Mouse (Mus musculus) spleen, postnatal 36 days (tissue): ENCODE measurements around the gene Zbtb41.

Experiments used
- DNase-seq, 2 experiments: peaks; one replicate each; pipeline ENCODE4 v3.0.0; 2022; ENCODE audit warnings: low spot score in 2 of 2, mixed read lengths in 1 of 2

The Zbtb41 gene

DNA sequence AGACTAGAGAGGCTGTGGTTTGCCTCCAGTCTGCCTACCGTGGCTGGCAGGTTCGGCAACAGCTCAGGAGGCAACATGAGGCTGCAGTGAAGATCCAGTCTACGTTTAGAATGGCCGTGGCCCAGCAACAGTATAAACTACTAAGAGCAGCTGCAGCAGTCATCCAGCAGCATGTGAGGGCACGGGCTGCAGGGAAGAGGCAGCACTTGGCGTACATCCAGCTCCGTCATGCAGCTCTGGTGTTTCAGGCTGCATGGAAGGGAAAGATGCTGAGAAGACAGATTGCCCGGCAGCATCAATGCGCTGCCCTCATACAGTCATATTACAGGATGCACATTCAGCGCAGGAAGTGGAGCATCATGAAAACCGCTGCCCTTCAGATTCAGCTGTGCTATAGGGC lies 56.8 kb downstream of the Zbtb41 start:
- no peak for DNase-seq

- DNase-seq = no peak
These were observed 58.2 kb downstream of the Zbtb41 start for GRCm38 (mm10) chr1:139480246-139480645.

DNA sequence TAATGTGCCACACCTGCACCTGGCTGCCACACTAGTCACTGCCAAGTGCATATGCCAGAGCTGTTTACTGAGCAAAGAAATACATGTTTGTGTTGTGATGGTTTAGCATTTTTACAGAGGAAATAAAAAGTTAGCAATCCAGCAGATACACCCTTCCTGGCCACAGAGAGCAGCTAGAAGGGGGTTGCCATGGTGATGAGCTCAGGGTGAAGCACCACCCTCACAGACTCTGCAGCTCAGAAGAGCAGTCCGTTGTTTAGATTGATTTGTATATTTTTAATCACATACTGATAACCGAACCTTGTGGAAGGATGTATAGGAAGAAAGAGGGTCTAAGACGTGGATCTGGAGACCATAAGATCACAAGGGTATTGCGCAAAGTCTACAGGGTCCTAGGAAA lies 59.1 kb downstream of the Zbtb41 start:
- DNase-seq = no peak

- DNase-seq = no peak
These were observed 72.5 kb downstream of the Zbtb41 start for GRCm38 (mm10) chr1:139494630-139495029.

GRCm38 (mm10) chr1:139495408-139495807 lies 73.3 kb downstream of the Zbtb41 start:
- no peak for DNase-seq

GRCm38 (mm10) chr1:139496212-139496611 lies 74.1 kb downstream of the Zbtb41 start:
- DNase-seq = no peak

GRCm38 (mm10) chr1:139499751-139500150 lies 77.7 kb downstream of the Zbtb41 start:
- no peak for DNase-seq

- no peak for DNase-seq
These were observed 79.2 kb downstream of the Zbtb41 start, which contains the start of gene F13b for GRCm38 (mm10) chr1:139501258-139501752. Gene F13b (plus strand): TSS chr1:139501702.
